Mouse (Mus musculus) embryonic fibroblast, embryonic 13.5 days (primary cell): ENCODE results near the gene Yod1. TPM values are rescaled to one million over a fixed set of nuclear protein-coding genes. Genes with fewer than 3 reads are reported as not detected.

ENCODE experiments used
- H3K27ac ChIP-seq: 2 replicates; pipeline ENCODE4 v1.5.1; 2012; ENCODE audit warnings: low read length, control low read depth, inconsistent platforms; ENCODE audit not compliant: insufficient read depth
- H3K4me1 ChIP-seq: 2 replicates; pipeline ENCODE4 v1.6.1; 2011; ENCODE audit warnings: low read length; ENCODE audit not compliant: control insufficient read depth, insufficient read depth
- H3K4me3 ChIP-seq: 2 replicates; pipeline ENCODE4 v1.5.1; 2011; ENCODE audit warnings: mild to moderate bottlenecking, control low read depth, low read length; ENCODE audit not compliant: insufficient read depth
- CTCF ChIP-seq: IDR thresholded peaks from 2 replicates; pipeline ENCODE4 v1.5.1; 2011; ENCODE audit warnings: mild to moderate bottlenecking, control low read depth, low read length, moderate library complexity, borderline replicate concordance; ENCODE audit not compliant: insufficient read depth
- POLR2A ChIP-seq: IDR thresholded peaks from 2 replicates; pipeline ENCODE4 v1.6.1; 2011; ENCODE audit warnings: low read depth, mild to moderate bottlenecking, control low read depth, low read length, moderate library complexity
- polyA plus RNA-seq: library from polyadenylated mRNA; stranded (reverse); fragments of >200 nt; gene quantifications from 2 replicates; pipeline ENCODE4 v1.2.4, GENCODE M21; 2011; ENCODE audit warnings: low read depth; ENCODE audit not compliant: missing spikeins, insufficient read length

The Yod1 gene
- polyA plus RNA-seq, 1 experiment, result 6.5 TPM

GRCm38 (mm10) chr1:130740781-130741720, 23.9 kb downstream of the Yod1 start:
- no peak overlapping the region for H3K4me3 ChIP-seq
- H3K4me1 ChIP-seq, result peaks cover 8% of the 10 kb centered on the region; the same call in 1 of the 2 replicates
- no peak for TF ChIP-seq POLR2A
- no peak for TF ChIP-seq CTCF
- no peak overlapping the region for H3K27ac ChIP-seq

GRCm38 (mm10) chr1:130742201-130742600, 25.1 kb downstream of the Yod1 start:
- Histone ChIP-seq H3K4me3 (no peak overlapping the region), H3K27ac (no peak overlapping the region), H3K4me1 (peaks cover 13% of the 10 kb centered on the region; the same call in 1 of the 2 replicates)
- TF ChIP-seq POLR2A (no peak), CTCF (no peak)

- no peak overlapping the region for H3K27ac ChIP-seq
- peaks cover 16% of the 10 kb centered on the region; the same call in 1 of the 2 replicates for H3K4me1 ChIP-seq
- no peak for TF ChIP-seq POLR2A
- TF ChIP-seq CTCF, result no peak
- H3K4me3 ChIP-seq, result no peak overlapping the region
Measured at GRCm38 (mm10) chr1:130743775-130744174, 26.6 kb downstream of the Yod1 start.

GRCm38 (mm10) chr1:130744217-130744616, 27.1 kb downstream of the Yod1 start:
- TF ChIP-seq CTCF (no peak), POLR2A (no peak)
- Histone ChIP-seq H3K4me3 (no peak overlapping the region), H3K4me1 (peaks cover 16% of the 10 kb centered on the region; the same call in 1 of the 2 replicates), H3K27ac (no peak overlapping the region)

- Histone ChIP-seq H3K27ac (no peak overlapping the region), H3K4me1 (peaks cover 16% of the 10 kb centered on the region; the same call in 1 of the 2 replicates), H3K4me3 (no peak overlapping the region)
- TF ChIP-seq POLR2A (no peak), CTCF (no peak)
Measured at GRCm38 (mm10) chr1:130744961-130745360, 27.8 kb downstream of the Yod1 start.

GRCm38 (mm10) chr1:130745591-130745990, 28.5 kb downstream of the Yod1 start:
- H3K4me3 ChIP-seq, result no peak overlapping the region
- peaks cover 14% of the 10 kb centered on the region; the same call in 1 of the 2 replicates for H3K4me1 ChIP-seq
- no peak overlapping the region for H3K27ac ChIP-seq
- no peak for TF ChIP-seq CTCF
- TF ChIP-seq POLR2A, result no peak

GRCm38 (mm10) chr1:130746819-130747218, 29.7 kb downstream of the Yod1 start:
- H3K4me1 ChIP-seq, result peaks cover 8% of the 10 kb centered on the region; the same call in 1 of the 2 replicates
- no peak overlapping the region for H3K4me3 ChIP-seq
- TF ChIP-seq POLR2A, result no peak
- TF ChIP-seq CTCF, result no peak
- H3K27ac ChIP-seq, result no peak overlapping the region

GRCm38 (mm10) chr1:130759689-130760088, 42.6 kb downstream of the Yod1 start:
- no peak overlapping the region for H3K27ac ChIP-seq
- TF ChIP-seq POLR2A (no peak), CTCF (no peak)
- no peak overlapping the region for H3K4me3 ChIP-seq
- H3K4me1 ChIP-seq, result no peaks in the 10 kb centered on the region

- Histone ChIP-seq H3K4me1 (no peaks in the 10 kb centered on the region), H3K4me3 (no peak overlapping the region), H3K27ac (no peak overlapping the region)
- TF ChIP-seq POLR2A (no peak), CTCF (no peak)
Measured at GRCm38 (mm10) chr1:130761597-130761996, 44.5 kb downstream of the Yod1 start.
